Mouse (Mus musculus): ENCODE measurements around the gene Apod. TPM values are rescaled to one million over a fixed set of nuclear protein-coding genes. Genes with fewer than 3 reads are reported as not detected.

Apod gene
- total and polyA plus RNA-seq, 2 experiments from 2014 or later = 0.51 TPM; not detected in 1

- Histone ChIP-seq H3K9me3 (replicated peaks; ENCODE audit: control insufficient read depth, low read length) (no peaks in the 10 kb centered on the region), H3K9ac (replicated peaks; ENCODE audit: low read depth, low read length) (no peak overlapping the region), H3K36me3 (replicated peaks; ENCODE audit: control insufficient read depth, insufficient read depth, low read length) (no peaks in the 10 kb centered on the region), H3K4me1 (ENCODE audit: control insufficient read depth, insufficient read depth) (0 out of 2 replicates have a peak, but pooled peaks cover 12% of the 10 kb centered on the region), H3K27me3 (ENCODE audit: control insufficient read depth, insufficient read depth, low read length) (no peaks in the 10 kb centered on the region), H3K4me3 (ENCODE audit: low read depth, low read length) (no peak overlapping the region), H3K4me2 (ENCODE audit: low read depth, low read length) (no peak overlapping the region), H3K27ac (ENCODE audit: low read depth) (no peak overlapping the region)
- no peak for ATAC-seq (ENCODE audit: insufficient read depth, low read depth)
- TF ChIP-seq EP300 (IDR thresholded peaks at IDR 0.05; ENCODE audit: low read depth) = no peak
- no peak for TF ChIP-seq CTCF (IDR thresholded peaks at IDR 0.05; ENCODE audit: low read depth)
- DNase-seq (ENCODE audit: low spot score) = no peak
- WGBS = 83% methylated on average over 6 of the region's 6 CpGs
These were observed 13.6 kb downstream of the Apod start for GRCm38 (mm10) chr16:31300883-31301532.

GRCm38 (mm10) chr16:31300467-31300866, 14.1 kb downstream of the Apod start:
- no peak overlapping the region for H3K4me2 ChIP-seq (ENCODE audit: low read depth, low read length)
- no peak overlapping the region for H3K9ac ChIP-seq (replicated peaks; ENCODE audit: low read depth, low read length)
- H3K36me3 ChIP-seq (replicated peaks; ENCODE audit: control insufficient read depth, insufficient read depth, low read length) = no peaks in the 10 kb centered on the region
- no peaks in the 10 kb centered on the region for H3K27me3 ChIP-seq (ENCODE audit: control insufficient read depth, insufficient read depth, low read length)
- H3K4me3 ChIP-seq (ENCODE audit: low read depth, low read length) = no peak overlapping the region
- DNase-seq (ENCODE audit: low spot score) (no peak), ATAC-seq (ENCODE audit: insufficient read depth, low read depth) (no peak)
- H3K27ac ChIP-seq (ENCODE audit: low read depth) = no peak overlapping the region
- 68% methylated on average over 7 of the region's 7 CpGs for WGBS
- no peaks in the 10 kb centered on the region for H3K9me3 ChIP-seq (replicated peaks; ENCODE audit: control insufficient read depth, low read length)
- TF ChIP-seq EP300 (IDR thresholded peaks at IDR 0.05; ENCODE audit: low read depth) = no peak
- TF ChIP-seq CTCF (IDR thresholded peaks at IDR 0.05; ENCODE audit: low read depth) = no peak
- H3K4me1 ChIP-seq (ENCODE audit: control insufficient read depth, insufficient read depth) = 0 out of 2 replicates have a peak, but pooled peaks cover 12% of the 10 kb centered on the region

GRCm38 (mm10) chr16:31299960-31300353, 14.7 kb downstream of the Apod start:
- Histone ChIP-seq H3K9ac (replicated peaks; ENCODE audit: low read depth, low read length) (no peak overlapping the region), H3K36me3 (replicated peaks; ENCODE audit: control insufficient read depth, insufficient read depth, low read length) (no peaks in the 10 kb centered on the region), H3K27ac (ENCODE audit: low read depth) (no peak overlapping the region), H3K4me2 (ENCODE audit: low read depth, low read length) (no peak overlapping the region), H3K4me1 (ENCODE audit: control insufficient read depth, insufficient read depth) (0 out of 2 replicates have a peak, but pooled peaks cover 12% of the 10 kb centered on the region), H3K9me3 (replicated peaks; ENCODE audit: control insufficient read depth, low read length) (no peaks in the 10 kb centered on the region), H3K27me3 (ENCODE audit: control insufficient read depth, insufficient read depth, low read length) (no peaks in the 10 kb centered on the region), H3K4me3 (ENCODE audit: low read depth, low read length) (no peak overlapping the region)
- ATAC-seq (ENCODE audit: insufficient read depth, low read depth) (no peak), DNase-seq (ENCODE audit: low spot score) (no peak)
- WGBS = 68% methylated on average over 3 of the region's 3 CpGs
- no peak for TF ChIP-seq EP300 (IDR thresholded peaks at IDR 0.05; ENCODE audit: low read depth)
- TF ChIP-seq CTCF (IDR thresholded peaks at IDR 0.05; ENCODE audit: low read depth) = no peak

GRCm38 (mm10) chr16:31299164-31299959, 15.2 kb downstream of the Apod start:
- Histone ChIP-seq H3K27me3 (ENCODE audit: control insufficient read depth, insufficient read depth, low read length) (no peaks in the 10 kb centered on the region), H3K9ac (replicated peaks; ENCODE audit: low read depth, low read length) (no peak overlapping the region), H3K9me3 (replicated peaks; ENCODE audit: control insufficient read depth, low read length) (no peaks in the 10 kb centered on the region), H3K27ac (ENCODE audit: low read depth) (no peak overlapping the region), H3K36me3 (replicated peaks; ENCODE audit: control insufficient read depth, insufficient read depth, low read length) (no peaks in the 10 kb centered on the region), H3K4me1 (ENCODE audit: control insufficient read depth, insufficient read depth) (0 out of 2 replicates have a peak, but pooled peaks cover 12% of the 10 kb centered on the region), H3K4me3 (ENCODE audit: low read depth, low read length) (no peak overlapping the region), H3K4me2 (ENCODE audit: low read depth, low read length) (no peak overlapping the region)
- ATAC-seq (ENCODE audit: insufficient read depth, low read depth) (no peak), DNase-seq (ENCODE audit: low spot score) (no peak)
- WGBS = 59% methylated on average over 11 of the region's 11 CpGs
- TF ChIP-seq EP300 (IDR thresholded peaks at IDR 0.05; ENCODE audit: low read depth) (no peak), CTCF (IDR thresholded peaks at IDR 0.05; ENCODE audit: low read depth) (no peak)

- H3K27me3 ChIP-seq (ENCODE audit: control insufficient read depth, insufficient read depth, low read length) = no peaks in the 10 kb centered on the region
- no peak overlapping the region for H3K27ac ChIP-seq (ENCODE audit: low read depth)
- ATAC-seq (ENCODE audit: insufficient read depth, low read depth) (no peak), DNase-seq (ENCODE audit: low spot score) (no peak)
- 80% methylated on average over 7 of the region's 7 CpGs for WGBS
- no peaks in the 10 kb centered on the region for H3K9me3 ChIP-seq (replicated peaks; ENCODE audit: control insufficient read depth, low read length)
- H3K4me1 ChIP-seq (ENCODE audit: control insufficient read depth, insufficient read depth) = 0 out of 2 replicates have a peak, but pooled peaks cover 12% of the 10 kb centered on the region
- no peaks in the 10 kb centered on the region for H3K36me3 ChIP-seq (replicated peaks; ENCODE audit: control insufficient read depth, insufficient read depth, low read length)
- H3K4me2 ChIP-seq (ENCODE audit: low read depth, low read length) = no peak overlapping the region
- H3K4me3 ChIP-seq (ENCODE audit: low read depth, low read length) = no peak overlapping the region
- TF ChIP-seq CTCF (IDR thresholded peaks at IDR 0.05; ENCODE audit: low read depth) (no peak), EP300 (IDR thresholded peaks at IDR 0.05; ENCODE audit: low read depth) (no peak)
- H3K9ac ChIP-seq (replicated peaks; ENCODE audit: low read depth, low read length) = no peak overlapping the region
These were observed 17.5 kb downstream of the Apod start for GRCm38 (mm10) chr16:31297113-31297512.

All from heart, postnatal 0 days (tissue).